Mouse (Mus musculus) forelimb bud, embryonic 11.5 days (tissue): ENCODE data around the gene Pcgf2.
"Not testable (repeated sequence)": the region's sequence is repeated elsewhere in the genome, so short reads cannot be mapped to it uniquely, and the experiment has no call there.

Experiments
- DNase-seq: peaks from one replicate; pipeline ENCODE4 v3.0.0-alpha.2; 2012; ENCODE audit warnings: low read depth, low spot score

The Pcgf2 gene

GRCm38 (mm10) chr11:97654210-97654609, 46.1 kb downstream of the Pcgf2 start:
- DNase-seq: no peak

- not testable (repeated sequence) for DNase-seq
These were observed 46.9 kb downstream of the Pcgf2 start for GRCm38 (mm10) chr11:97653376-97653775.

GRCm38 (mm10) chr11:97650341-97650740, 50.0 kb downstream of the Pcgf2 start:
- DNase-seq: no peak

GRCm38 (mm10) chr11:97648541-97648940, 51.8 kb downstream of the Pcgf2 start:
- not testable (repeated sequence) for DNase-seq

- DNase-seq: no peak
These were observed 55.5 kb downstream of the Pcgf2 start for GRCm38 (mm10) chr11:97644834-97645233.

- no peak for DNase-seq
These were observed 56.8 kb downstream of the Pcgf2 start for GRCm38 (mm10) chr11:97643380-97644055.

- DNase-seq: no peak
These were observed 57.6 kb downstream of the Pcgf2 start for GRCm38 (mm10) chr11:97642746-97643145.

GRCm38 (mm10) chr11:97641668-97642067, 58.6 kb downstream of the Pcgf2 start:
- no peak for DNase-seq
